ENCODE assay signal across 8 mouse cellular contexts in the genomic region with DNA sequence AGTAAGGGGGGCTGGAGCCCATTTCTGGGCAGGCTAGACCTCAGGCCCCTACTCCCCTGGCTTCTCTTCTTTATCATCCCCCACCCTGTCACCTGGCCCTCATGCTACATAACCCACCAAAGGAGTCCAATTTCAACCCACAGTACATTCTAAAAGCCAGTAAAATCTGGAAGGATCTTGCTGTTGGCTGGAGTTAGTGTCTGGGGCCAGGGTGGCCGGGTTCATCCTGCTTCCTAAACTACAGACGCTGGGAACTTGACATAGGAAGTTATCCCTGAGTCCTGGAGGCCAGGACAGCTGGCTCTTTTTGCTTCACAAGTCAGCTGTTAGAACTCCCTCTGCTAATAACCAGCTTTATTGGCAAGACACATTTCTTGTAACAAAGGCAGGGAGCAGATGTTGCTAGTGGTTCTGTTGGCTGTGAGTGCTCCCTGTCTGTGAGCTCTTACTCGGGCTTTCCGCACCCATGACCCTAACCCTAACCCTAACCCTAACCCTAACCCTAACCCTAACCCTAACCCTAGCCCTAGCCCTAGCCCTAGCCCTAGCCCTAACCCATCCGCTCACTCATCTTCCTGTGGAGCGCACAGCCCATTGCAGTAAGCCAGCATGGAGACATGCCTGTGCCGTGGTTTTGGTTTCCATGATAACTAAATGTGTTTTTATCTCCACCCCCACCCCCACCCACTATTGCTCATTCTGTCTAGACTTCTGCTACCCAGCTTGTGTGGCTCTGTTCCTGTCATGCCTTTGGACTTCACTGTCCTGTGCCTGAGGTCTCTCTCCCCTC.
DNase-seq lines count a peak whose midpoint lies in the region; ATAC-seq and TF ChIP-seq lines count a peak whose summit lies in the region.

No protein-coding gene starts in this region.

- peaks cover 7% of the 10 kb centered on the region for H3K4me1 ChIP-seq in forebrain, embryonic 16.5 days (replicated peaks; ENCODE audit: control insufficient read depth, insufficient read depth, low read length)
- 0 out of 2 replicates have a peak, but pooled peaks cover 2% of the 10 kb centered on the region for H3K4me1 ChIP-seq in kidney, adult 2 months (ENCODE audit: control insufficient read depth, insufficient read depth, low read length)

- H3K9ac ChIP-seq in forebrain, embryonic 16.5 days (replicated peaks; ENCODE audit: low read depth, low read length), result no peak overlapping the region

- no peaks in the 10 kb centered on the region for H3K27me3 ChIP-seq in forebrain, embryonic 16.5 days (replicated peaks; ENCODE audit: control insufficient read depth, insufficient read depth, low read length)
- H3K27me3 ChIP-seq in kidney, adult 2 months (replicated peaks; ENCODE audit: control insufficient read depth, insufficient read depth, low read length), result no peaks in the 10 kb centered on the region

- H3K36me3 ChIP-seq in forebrain, embryonic 16.5 days (ENCODE audit: control insufficient read depth, insufficient read depth), result no peaks in the 10 kb centered on the region
- no peaks in the 10 kb centered on the region for H3K36me3 ChIP-seq in kidney, adult 2 months (ENCODE audit: control insufficient read depth, insufficient read depth, low read length)

- H3K9me3 ChIP-seq in forebrain, embryonic 16.5 days (ENCODE audit: control insufficient read depth, low read length), result no peaks in the 10 kb centered on the region

- no peak overlapping the region for H3K4me3 ChIP-seq in forebrain, embryonic 16.5 days (replicated peaks; ENCODE audit: low read length)
- H3K4me3 ChIP-seq in kidney, adult 2 months (ENCODE audit: insufficient read depth, low read depth, low read length), result no peak overlapping the region

- peak; percentile 33 to 44 for DNase-seq in layer of hippocampus, postnatal 10 days (ENCODE audit: low spot score in 2 of 2)
- DNase-seq in layer of hippocampus, adult 11-12 months (ENCODE audit: low spot score), result no peak
- peak; percentile 52 for DNase-seq in kidney, adult 2 months
- DNase-seq in lung, postnatal 36 days, result peak; percentile 80
- DNase-seq in frontal cortex, postnatal 25 days (ENCODE audit: low spot score in 2 of 2), result no peak

- WGBS in forebrain, embryonic 16.5 days, result 76% methylated on average over 7 of the region's 7 CpGs
- WGBS in kidney, adult 2 months, result 68% methylated on average over 7 of the region's 7 CpGs

- TF ChIP-seq POLR2A in kidney, adult 2 months (IDR thresholded peaks at IDR 0.05; ENCODE audit: low read depth, low read length), result no peak

- no peak overlapping the region for H3K27ac ChIP-seq in forebrain, embryonic 16.5 days (ENCODE audit: low read length)
- H3K27ac ChIP-seq in kidney, adult 2 months (ENCODE audit: insufficient read depth, low read depth, low read length), result no peak overlapping the region

- H3K4me2 ChIP-seq in forebrain, embryonic 16.5 days (ENCODE audit: low read length), result no peak overlapping the region

- TF ChIP-seq CTCF in kidney, adult 2 months (conservative IDR thresholded peaks at IDR 0.05; ENCODE audit: insufficient read depth, insufficient read length, low read depth, low read length), result no peak

- 0 out of 2 replicates have a peak, but pooled peaks have one; percentile 10 for ATAC-seq in forebrain, embryonic 16.5 days
- no peak for ATAC-seq in monocyte, adult 5-6 weeks (replicated peaks; ENCODE audit: insufficient number of reproducible peaks, low FRiP score, low TSS enrichment, poor library complexity, severe bottlenecking)
- no peak for ATAC-seq in inflammation-experienced regulatory T-cells, adult 6 months

Comparison
In these comparisons a context has a peak if more than half of its experiments do, and no peak if none do; other contexts are left out.
1. DNase-seq: peak in layer of hippocampus, postnatal 10 days (2 of 2), kidney, adult 2 months (single experiment) and lung, postnatal 36 days (single experiment); none in layer of hippocampus, adult 11-12 months (single experiment) and frontal cortex, postnatal 25 days (0 of 2).